Mouse (Mus musculus) liver, embryonic 16.5 days (tissue): Measurements from ENCODE around the gene N4bp2. TPM values are rescaled to one million over a fixed set of nuclear protein-coding genes. Genes with fewer than 3 reads are reported as not detected.
"Not testable (repeated sequence)": the region's sequence is repeated elsewhere in the genome, so short reads cannot be mapped to it uniquely, and the experiment has no call there.

ENCODE experiments used
- ATAC-seq: fragments of 200-750 bp; cut with Nextera tagmentation; 2 replicates; pipeline ENCODE4 v1.8.0; 2017; ENCODE audit warnings: low read depth, mild to moderate bottlenecking, moderate number of reproducible peaks, moderate library complexity
- H3K27ac ChIP-seq: fragments of 300-500 bp; sonication (generic); 2 replicates; pipeline ENCODE4 v1.5.1; 2014; ENCODE audit warnings: mild to moderate bottlenecking, low read length
- H3K27me3 ChIP-seq: fragments of 300-500 bp; sonication (generic); 2 replicates; pipeline ENCODE4 v1.6.1; 2014; ENCODE audit warnings: low read depth, low read length, mixed read lengths; ENCODE audit not compliant: control insufficient read depth, insufficient read depth
- H3K36me3 ChIP-seq: fragments of 300-500 bp; sonication (generic); 2 replicates; pipeline ENCODE4 v1.6.1; 2014; ENCODE audit warnings: mild to moderate bottlenecking; ENCODE audit not compliant: control insufficient read depth, insufficient read depth
- H3K4me1 ChIP-seq: fragments of 300-500 bp; sonication (generic); 2 replicates; pipeline ENCODE4 v1.6.1; 2014; ENCODE audit warnings: low read depth, low read length, mixed read lengths; ENCODE audit not compliant: control insufficient read depth
- H3K4me2 ChIP-seq: fragments of 300-500 bp; sonication (generic); 2 replicates; pipeline ENCODE4 v1.6.1; 2014; ENCODE audit warnings: low read depth, low read length, mixed read lengths
- H3K4me3 ChIP-seq: fragments of 300-500 bp; sonication (generic); 2 replicates; pipeline ENCODE4 v1.5.1; 2014; ENCODE audit warnings: low read depth, mild to moderate bottlenecking, low read length
- H3K9ac ChIP-seq: fragments of 300-500 bp; sonication (generic); 2 replicates; pipeline ENCODE4 v1.6.1; 2014; ENCODE audit warnings: low read depth, low read length
- H3K9me3 ChIP-seq: fragments of 300-500 bp; sonication (generic); replicated peaks from 2 replicates; pipeline ENCODE4 v1.6.1; 2016; ENCODE audit warnings: low read length; ENCODE audit not compliant: control insufficient read depth
- WGBS: fragments of 180-500 bp; shearing (Covaris S2); extraction: QIAGEN DNeasy Blood & Tissue Kit; methylation state at CpG from one replicate; pipeline ENCODE4 v1.1.7; 2014; ENCODE audit not compliant: insufficient replicate concordance; 5-methylcytosine and 5-hydroxymethylcytosine counted together
- polyA plus RNA-seq: library from polyadenylated mRNA; unstranded; fragments of >200 nt; fragmentation: Nextera tagmentation; extraction: Ambion mirVana; gene quantifications from 2 replicates; pipeline ENCODE4 v1.2.1, GENCODE M21; 2015

Gene N4bp2
- polyA plus RNA-seq, result 7.4 and 7.5 TPM in 2 replicates

DNA sequence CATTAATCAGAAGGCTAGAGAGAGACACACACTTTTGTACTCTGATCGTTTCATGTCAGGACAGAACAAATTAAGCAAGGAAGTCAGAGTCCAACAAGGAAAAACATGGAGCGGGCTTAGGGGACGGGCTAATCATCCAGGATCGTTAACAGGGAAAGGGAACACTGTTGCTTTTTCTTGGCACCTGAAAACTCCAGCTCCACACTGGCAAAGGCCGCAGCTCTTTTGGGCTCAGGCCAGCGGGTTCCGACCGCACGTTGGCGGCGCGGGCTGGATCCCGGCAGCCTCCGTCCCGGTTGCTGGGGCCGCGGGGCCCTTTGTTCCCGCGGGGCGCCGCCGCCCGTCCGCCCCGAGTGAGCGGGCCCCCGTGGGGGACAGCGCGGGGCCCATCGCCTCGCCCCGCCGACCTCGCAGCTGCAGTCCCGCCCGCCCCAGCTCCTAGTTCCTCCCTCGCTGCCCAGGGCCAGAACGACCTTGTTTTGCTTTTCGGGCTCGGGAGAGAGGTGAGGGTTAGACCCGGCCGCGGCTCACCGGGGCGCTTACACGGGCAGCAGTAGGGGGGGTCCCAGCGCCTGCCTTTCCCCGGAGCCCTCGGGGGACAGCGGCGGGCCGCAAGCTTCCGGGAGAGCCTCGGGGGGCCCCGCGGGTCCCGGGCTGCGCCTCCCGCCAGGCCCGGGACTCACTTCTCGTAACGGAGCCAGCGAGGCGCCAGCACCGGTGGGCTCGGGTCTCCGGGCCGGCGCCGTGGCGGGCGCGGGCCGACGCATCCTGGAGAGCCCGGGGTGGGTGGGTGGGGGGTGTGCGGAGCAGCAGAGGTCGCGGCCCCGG lies at the start of gene N4bp2:
N4bp2 (plus strand) TSS at position 434 of the 828 bp plus-strand sequence.
- Histone ChIP-seq H3K36me3 (no peaks in the 10 kb centered on the region), H3K27me3 (no peaks in the 10 kb centered on the region), H3K27ac (peak within 1 kb of the TSS; percentile 97), H3K4me1 (peaks cover 17% of the 10 kb centered on the region), H3K4me3 (peak within 1 kb of the TSS; percentile 80), H3K4me2 (peak within 1 kb of the TSS; percentile 98), H3K9ac (peak within 1 kb of the TSS; percentile 93), H3K9me3 (no peaks in the 10 kb centered on the region)
- WGBS, result under 1% methylated on average over 67 of the region's 80 CpGs
- peak; percentile 48 for ATAC-seq

DNA sequence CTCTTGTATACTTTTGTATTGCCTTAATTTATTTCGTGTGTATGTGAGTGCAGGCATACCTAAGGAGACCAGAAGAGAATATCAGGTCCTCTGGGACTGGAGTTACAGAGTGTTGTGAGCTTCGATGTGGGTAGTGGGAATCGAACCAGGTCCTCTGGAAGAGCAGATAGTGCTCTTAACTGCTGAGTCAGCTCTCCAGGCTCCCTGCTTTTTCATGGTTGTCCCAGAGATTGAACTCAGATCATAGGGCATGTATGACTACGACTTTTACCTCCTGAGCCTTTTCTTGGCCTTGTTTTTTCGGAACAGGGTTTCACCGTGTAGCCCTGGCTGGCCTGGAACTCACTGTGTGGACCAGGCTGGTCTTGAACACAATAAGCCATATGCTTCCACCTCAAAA lies 48.2 kb upstream of the N4bp2 start:
- no peak overlapping the region for H3K9ac ChIP-seq
- WGBS, result 80% methylated on average over 6 of the region's 6 CpGs
- no peak for ATAC-seq
- no peaks in the 10 kb centered on the region for H3K36me3 ChIP-seq
- no peak overlapping the region for H3K27ac ChIP-seq
- peaks cover 6% of the 10 kb centered on the region for H3K4me1 ChIP-seq
- no peaks in the 10 kb centered on the region for H3K27me3 ChIP-seq
- no peak overlapping the region for H3K4me2 ChIP-seq
- H3K4me3 ChIP-seq, result no peak overlapping the region
- no peaks in the 10 kb centered on the region for H3K9me3 ChIP-seq

DNA sequence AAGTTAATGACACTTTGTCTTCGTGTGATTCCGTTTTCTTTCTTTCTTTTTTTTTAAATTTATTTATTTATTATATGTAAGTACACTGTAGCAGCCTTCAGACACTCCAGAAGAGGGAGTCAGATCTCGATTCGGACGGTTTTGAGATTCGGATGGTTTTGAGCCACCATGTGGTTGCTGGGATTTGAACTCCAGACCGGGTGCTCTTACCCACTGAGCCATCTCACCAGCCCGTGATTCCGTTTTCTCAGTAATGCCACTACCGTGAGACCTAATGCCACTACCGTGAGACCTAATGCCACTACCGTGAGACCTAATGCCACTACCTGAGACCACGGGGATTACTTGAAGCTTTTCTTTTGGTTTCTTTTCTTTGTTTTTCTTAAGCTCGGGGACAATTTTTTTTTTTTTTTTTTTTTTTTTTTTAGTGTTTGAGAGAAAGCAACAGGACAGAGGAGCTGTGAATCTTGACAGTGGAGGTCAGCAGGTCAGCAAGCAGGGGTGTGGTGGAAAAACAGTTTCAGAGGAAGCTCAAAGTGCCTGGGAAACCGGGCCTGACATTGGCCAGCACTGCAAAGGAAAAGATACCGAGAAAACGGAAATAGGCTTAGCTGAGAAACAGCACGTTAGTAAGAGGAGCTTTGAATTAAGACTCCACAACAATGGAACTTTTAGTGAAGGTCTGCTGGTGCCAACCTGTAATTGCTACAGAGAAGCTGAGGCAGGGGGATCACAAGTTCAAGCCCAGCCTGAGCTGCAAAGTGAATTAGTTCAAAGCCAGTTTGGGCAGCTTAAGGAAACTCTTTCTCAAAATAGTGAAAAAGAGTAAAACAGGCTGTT lies 46.0 kb upstream of the N4bp2 start:
- H3K4me2 ChIP-seq, result no peak overlapping the region
- H3K36me3 ChIP-seq, result no peaks in the 10 kb centered on the region
- no peaks in the 10 kb centered on the region for H3K9me3 ChIP-seq
- H3K4me1 ChIP-seq, result peaks cover 6% of the 10 kb centered on the region
- ATAC-seq, result no peak
- H3K27ac ChIP-seq, result no peak overlapping the region
- no peaks in the 10 kb centered on the region for H3K27me3 ChIP-seq
- H3K9ac ChIP-seq, result no peak overlapping the region
- WGBS, result 66% methylated on average over 18 of the region's 18 CpGs
- H3K4me3 ChIP-seq, result no peak overlapping the region

DNA sequence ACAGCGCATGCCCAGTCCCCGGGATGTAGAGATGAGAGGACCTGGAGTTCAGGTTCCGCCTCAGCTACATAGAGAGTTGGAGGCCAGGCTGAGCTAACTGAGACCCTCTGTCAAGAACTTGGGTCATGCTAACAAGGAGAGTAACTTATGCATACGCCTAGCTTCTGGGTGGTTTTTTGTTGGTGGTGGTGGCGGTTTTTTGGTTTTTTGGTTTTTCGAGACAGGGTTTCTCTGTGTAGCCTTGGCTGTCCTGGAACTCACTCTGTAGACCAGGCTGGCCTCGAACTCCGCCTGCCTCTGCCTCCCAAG lies 45.5 kb upstream of the N4bp2 start:
- H3K4me2 ChIP-seq, H3K36me3 ChIP-seq, ATAC-seq, H3K27ac ChIP-seq, H3K9ac ChIP-seq, H3K9me3 ChIP-seq, H3K27me3 ChIP-seq, H3K4me1 ChIP-seq, H3K4me3 ChIP-seq: not testable (repeated sequence)
- WGBS, result 79% methylated on average over 8 of the region's 8 CpGs

DNA sequence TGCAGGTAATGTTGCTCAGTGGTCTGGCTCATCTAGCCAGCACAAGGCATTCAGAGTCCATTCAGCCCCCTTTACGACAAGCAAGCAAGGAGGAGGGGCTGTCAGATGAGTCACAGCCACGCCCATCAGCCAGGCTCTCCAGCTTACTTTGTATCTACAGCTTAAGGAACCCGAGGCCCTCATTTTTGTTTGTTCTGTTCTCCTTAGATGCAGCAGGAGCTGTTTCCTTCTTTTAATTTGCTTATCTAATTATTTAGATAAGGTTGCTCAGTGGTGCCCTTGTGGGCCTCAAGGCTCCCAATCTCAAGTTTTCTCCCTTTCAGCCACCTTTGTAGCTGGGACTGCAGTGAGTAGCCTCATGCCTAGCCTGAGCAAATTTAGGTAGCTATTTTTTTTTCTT lies 45.0 kb upstream of the N4bp2 start:
- peak; percentile 43 for ATAC-seq
- Histone ChIP-seq H3K9ac (no peak overlapping the region), H3K27ac (no peak overlapping the region), H3K27me3 (no peaks in the 10 kb centered on the region), H3K4me3 (no peak overlapping the region), H3K9me3 (no peaks in the 10 kb centered on the region), H3K4me1 (peaks cover 6% of the 10 kb centered on the region), H3K36me3 (no peaks in the 10 kb centered on the region), H3K4me2 (no peak overlapping the region)
- whole genome bisulfite sequencing, result 9% methylated on average over 3 of the region's 3 CpGs

DNA sequence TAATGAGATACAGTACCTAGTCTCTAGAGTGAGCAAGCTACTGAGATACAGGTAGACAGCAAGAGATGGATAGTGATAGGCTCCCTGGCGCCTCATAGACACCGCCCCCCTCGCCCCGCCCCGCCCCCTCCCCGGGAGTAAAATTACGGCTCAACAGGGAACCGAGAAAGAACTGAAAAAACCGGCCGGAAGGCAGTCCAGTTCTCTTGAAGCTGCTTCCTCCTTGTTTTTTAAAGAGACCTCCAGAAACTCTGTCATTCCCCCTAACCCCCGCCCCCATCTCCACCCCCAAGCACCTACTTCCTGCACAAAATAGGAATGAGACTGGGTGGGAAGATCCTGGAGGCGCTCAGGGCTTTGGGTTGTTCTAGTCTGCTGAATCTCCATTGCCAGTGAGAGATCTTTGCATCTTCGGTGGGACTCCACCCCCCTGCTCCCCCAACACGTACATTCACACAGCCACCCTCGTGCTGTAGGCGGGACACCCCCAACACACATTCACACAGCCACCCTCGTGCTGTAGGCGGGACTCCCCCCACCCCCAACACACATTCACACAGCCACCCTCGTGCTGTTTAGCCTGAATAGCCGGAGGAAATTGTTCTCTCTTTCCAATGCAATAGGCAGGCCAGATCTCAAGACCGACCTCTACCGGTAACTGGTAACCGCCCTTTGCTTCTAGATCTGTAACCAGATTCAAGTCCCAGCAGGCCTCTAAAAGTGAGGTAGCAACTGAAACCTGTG lies 38.8 kb upstream of the N4bp2 start:
- Histone ChIP-seq H3K4me3 (peak overlapping the region; percentile 63), H3K9ac (peak overlapping the region; percentile 65), H3K27me3 (no peaks in the 10 kb centered on the region), H3K4me1 (peaks cover 21% of the 10 kb centered on the region), H3K27ac (peak overlapping the region; percentile 90), H3K4me2 (peak overlapping the region; percentile 91), H3K36me3 (no peaks in the 10 kb centered on the region), H3K9me3 (no peaks in the 10 kb centered on the region)
- WGBS, result 1% methylated on average over 23 of the region's 23 CpGs
- ATAC-seq, result peak; percentile 86

DNA sequence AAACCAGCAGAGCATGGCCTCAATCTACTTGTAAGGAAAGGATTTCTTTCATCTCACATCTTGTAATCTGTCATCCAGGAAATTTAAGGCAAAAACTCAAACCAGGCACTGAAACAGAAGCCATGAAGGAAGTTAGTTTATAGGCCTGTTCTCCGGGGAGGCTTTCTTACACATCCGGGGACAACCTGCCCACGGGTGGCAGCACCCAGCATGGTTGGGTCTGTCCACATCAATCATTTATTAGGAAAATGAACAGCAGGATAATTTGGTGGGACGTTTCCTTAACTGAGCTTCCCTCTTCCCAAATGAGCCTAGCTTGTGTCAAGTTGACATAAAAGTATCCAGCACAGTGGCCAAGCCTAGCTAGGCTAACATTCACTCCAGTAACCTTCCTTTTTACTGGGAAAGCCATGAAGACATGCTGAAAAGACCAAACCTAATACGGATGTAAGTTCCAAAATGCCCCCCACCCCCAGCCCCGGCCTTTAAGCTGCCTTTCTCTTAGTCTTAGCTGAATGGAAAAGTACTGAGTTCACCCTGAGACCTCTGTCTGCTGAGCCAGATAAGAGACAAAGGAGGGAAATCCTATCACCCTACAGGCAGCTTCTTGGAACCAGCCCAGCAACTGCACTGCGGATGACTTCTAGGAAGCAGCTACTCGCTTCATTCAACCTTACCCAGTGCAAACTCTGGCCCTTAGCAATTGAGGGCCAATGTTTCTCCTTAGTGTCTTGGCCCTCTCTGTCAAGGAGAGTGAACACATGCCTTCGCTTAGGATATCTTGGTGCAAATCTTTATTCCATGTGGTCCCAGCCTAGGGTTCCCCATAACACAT lies 31.9 kb upstream of the N4bp2 start:
- no peaks in the 10 kb centered on the region for H3K36me3 ChIP-seq
- WGBS, result 19% methylated on average over 9 of the region's 9 CpGs
- no peaks in the 10 kb centered on the region for H3K9me3 ChIP-seq
- H3K27ac ChIP-seq, result peak overlapping the region; percentile 75
- no peak overlapping the region for H3K4me3 ChIP-seq
- peak; percentile 99 for ATAC-seq
- H3K27me3 ChIP-seq, result no peaks in the 10 kb centered on the region
- 0 out of 2 replicates have a peak overlapping the region, but pooled peaks have one; percentile 16 for H3K9ac ChIP-seq
- H3K4me2 ChIP-seq, result peak overlapping the region; percentile 45
- peaks cover 22% of the 10 kb centered on the region for H3K4me1 ChIP-seq

DNA sequence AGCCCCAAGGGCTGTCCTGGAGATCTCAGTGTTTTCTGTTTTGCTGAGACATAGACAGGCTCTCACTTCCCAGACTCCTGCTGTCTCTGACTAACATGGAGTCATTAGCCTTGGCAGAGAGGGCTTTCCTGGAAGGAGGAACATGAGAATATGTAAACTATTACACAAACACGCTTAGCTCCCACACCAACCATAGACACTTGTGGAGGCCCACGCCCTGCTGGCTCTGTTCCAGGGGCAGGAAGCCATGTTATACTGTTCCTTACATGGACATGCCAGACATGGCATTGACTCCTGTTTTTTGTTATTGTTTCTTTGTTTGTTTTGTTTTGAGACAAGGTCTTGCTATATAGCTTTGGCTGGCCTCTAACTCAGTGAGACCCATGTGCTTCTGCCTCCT lies 27.7 kb upstream of the N4bp2 start:
- no peaks in the 10 kb centered on the region for H3K9me3 ChIP-seq
- no peak overlapping the region for H3K27ac ChIP-seq
- H3K4me1 ChIP-seq, result peaks cover 21% of the 10 kb centered on the region
- no peaks in the 10 kb centered on the region for H3K27me3 ChIP-seq
- no peak for ATAC-seq
- no peak overlapping the region for H3K4me3 ChIP-seq
- no peak overlapping the region for H3K9ac ChIP-seq
- 69% methylated on average over 2 of the region's 2 CpGs for WGBS
- no peaks in the 10 kb centered on the region for H3K36me3 ChIP-seq
- no peak overlapping the region for H3K4me2 ChIP-seq
